Mouse (Mus musculus): ENCODE results near the gene Khnyn.

Gene Khnyn

DNA sequence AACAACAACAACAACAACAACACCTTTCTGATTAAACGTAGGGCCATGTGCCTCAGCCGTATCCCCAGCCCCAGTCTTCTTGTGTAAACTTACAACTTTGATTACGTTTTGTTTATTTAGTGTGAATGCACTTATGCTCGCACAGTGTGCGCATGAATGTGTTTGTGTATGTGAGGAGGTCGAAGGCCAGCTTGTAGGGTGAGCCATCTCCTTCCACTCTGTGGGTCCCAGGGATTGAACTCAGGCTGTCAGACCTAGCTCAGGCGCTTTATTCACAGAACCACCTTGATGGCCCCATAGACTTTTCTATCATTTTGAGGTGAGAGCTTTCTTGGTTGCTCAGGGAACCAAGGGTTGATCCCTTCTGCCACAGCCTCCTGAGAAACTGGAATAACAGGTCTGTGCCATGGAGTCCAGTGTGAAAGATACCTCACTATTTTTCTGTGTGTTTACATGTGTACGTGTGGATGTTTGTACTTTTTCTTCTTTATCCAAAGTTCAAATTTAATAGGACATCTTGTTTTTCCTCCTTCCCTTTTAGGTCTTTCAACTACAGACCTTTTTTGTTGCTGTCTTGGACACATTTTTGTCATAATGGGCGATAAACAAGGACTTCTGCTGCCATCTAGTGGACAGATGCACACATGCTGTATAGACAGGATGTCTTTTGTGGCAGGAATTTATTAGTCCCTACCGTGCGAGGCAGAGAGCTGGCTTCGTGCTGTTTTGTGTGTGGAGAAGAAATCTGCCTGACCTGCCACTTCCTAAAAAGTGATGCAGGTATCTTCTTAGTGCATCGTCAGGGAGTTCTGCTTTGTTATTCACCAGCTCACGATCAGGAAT lies 33.7 kb downstream of the Khnyn start:
- peak in 1 of 2 experiments; percentile 84 for DNase-seq (ENCODE audit: low spot score in 2 of 2)

GRCm38 (mm10) chr14:55922475-55923232 lies 37.9 kb downstream of the Khnyn start:
- no peak for DNase-seq (ENCODE audit: low spot score in 2 of 2)

GRCm38 (mm10) chr14:55926847-55927246 lies 42.1 kb downstream of the Khnyn start:
- DNase-seq (ENCODE audit: low spot score in 2 of 2) = no peak

DNA sequence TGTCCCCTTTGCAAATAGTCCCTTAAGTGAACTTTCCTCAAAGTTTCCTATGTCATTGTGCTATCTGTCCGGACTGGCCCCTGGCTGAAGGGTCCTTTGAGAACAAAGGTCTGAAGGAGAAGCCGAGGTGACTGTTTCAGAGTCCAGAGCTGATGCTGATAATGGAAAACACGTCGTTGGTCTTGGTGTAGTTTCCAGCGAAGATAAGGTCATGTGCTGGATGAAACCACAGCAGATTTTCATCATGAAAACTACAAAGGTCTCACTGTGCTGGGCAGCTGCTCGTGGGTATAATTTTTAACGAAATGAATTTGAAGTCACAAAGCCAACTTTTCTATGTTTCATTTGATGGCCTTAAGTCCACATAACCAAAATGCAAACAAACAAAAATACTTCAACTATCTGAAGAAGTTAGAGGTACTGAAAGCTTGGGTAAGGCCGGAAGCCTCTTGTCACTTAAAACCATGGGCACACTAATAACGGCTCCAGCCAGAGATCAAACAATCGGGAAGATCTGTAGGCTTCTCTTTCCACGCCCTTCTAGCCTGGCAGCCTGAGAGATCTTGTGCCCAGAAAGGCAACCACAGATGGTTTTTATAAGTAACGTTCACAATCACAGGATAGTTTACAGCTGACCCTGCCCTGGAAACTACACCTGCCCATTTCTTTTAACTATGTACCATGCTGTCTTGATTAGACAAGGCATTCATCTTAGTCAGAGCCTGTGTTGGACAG lies 44.7 kb downstream of the Khnyn start:
- no peak for DNase-seq (ENCODE audit: low spot score in 2 of 2)

DNA sequence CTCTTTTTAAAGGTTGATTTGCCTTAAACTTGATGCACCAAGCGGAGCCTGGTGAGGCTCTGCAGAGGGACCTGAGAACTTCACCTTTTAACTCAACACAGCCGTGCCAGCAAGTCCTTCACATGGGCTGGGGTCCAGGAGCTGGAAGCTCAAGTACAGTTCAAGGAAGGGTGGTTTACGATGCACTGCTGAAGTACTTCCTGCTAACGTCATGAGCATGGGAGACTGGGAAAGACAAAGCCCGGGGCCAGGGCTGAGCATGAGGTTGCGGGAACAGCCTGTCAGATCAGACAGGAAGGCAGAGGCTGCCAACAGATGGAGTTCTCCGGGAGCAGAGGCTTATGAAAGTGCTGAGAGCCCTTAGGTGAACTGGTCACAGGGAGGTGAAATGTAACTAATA lies 48.8 kb downstream of the Khnyn start:
- no peak for DNase-seq (ENCODE audit: low spot score in 2 of 2)

DNA sequence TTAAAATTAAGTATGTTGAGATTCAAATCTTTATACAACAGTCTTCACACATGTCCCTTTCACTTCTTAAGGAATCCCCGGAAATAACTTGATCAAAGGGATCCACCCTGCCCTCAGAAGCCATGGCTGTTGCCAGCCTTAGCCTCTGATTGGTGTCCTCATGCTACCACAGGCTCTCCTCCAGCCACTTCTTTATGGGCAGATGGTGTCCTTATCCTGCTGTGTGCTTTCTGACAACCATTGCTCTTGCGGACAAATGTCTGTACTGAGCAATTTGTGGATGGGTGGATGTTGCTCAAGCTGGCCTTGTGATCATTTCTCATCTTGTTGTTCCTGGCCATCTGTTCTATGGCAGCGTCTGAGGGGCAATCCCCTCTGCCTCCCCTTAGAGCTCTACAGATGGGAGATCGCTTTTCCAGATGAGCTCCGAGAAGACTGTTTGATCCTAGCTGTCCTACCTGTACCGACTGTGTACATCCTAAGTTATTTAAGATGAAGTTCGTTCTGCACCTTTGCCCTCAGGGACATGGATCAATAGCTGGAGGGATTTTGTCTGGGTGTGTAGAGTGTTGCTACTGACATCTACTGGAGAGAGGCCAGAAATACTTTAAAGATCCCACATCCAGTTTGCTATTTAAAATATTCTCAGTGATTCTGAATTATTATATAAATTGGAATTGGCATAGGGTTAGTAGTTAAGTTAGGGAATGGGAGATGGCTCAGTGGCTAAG lies 55.5 kb downstream of the Khnyn start:
- no peak for DNase-seq (ENCODE audit: low spot score in 2 of 2)

- no peak for DNase-seq (ENCODE audit: low spot score in 2 of 2)
Observed at GRCm38 (mm10) chr14:55943601-55944000, 58.9 kb downstream of the Khnyn start.

- no peak for DNase-seq (ENCODE audit: low spot score in 2 of 2)
Observed at GRCm38 (mm10) chr14:55944575-55944974, 59.8 kb downstream of the Khnyn start, which contains the start of gene Cma1. Cma1 (minus strand) TSS chr14:55944675.

- DNase-seq (ENCODE audit: low spot score in 2 of 2) = no peak
Observed at GRCm38 (mm10) chr14:55946269-55946969, 61.7 kb downstream of the Khnyn start.

Data from left cerebral cortex, adult 9 months (tissue).